ENCODE assay signal across 8 mouse cellular contexts in the genomic region with DNA sequence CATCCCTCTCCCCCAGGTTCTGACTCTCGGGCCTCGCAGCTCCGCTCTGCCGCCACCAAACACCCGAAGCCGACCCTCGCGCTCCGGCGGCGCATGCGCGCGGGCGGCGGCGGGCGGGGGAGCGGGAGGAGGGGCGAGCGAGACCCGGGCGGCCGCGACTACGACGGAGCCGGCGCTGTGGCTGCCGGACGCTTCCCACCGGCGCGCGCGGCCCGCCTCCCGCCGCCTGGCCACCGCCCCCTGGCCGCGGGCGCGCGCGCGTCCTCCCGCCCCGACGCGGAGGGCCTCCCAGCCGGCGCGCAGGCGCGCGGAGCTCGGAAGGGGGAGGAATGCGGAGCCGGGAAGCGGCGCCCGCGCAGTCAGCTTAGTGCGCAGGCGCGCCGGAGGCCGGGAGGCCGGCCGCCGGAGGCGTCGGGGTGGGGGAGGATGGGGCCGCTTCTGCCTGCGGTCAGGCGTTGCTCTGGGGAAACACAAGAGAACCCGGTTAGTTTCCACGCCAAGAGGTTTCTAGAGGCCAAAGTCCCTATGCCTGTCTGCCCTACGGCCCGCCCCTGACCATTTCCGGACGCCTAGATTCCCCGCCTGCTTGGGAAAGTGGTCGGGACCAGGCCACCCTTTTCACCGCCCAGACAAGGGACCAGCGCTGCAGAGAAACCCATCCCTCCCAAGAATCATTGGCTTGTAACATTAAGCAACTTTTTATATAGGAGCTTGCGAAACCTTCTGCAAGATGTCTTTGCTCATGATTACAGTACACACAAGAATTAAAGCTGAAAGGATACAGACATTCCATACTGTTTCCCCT. TPM values are rescaled to one million over a fixed set of nuclear protein-coding genes. Genes with fewer than 3 reads are reported as not detected.
A peak's percentile ranks its signal among the peaks of the same experiment; 100 is the strongest.
DNase-seq lines count a peak whose midpoint lies in the region; ATAC-seq and TF ChIP-seq lines count a peak whose summit lies in the region.

A gene (minus strand): TSS at position 190 of the 805 bp plus-strand sequence.

- peaks cover 23% of the 10 kb centered on the region for H3K4me1 ChIP-seq in heart, embryonic 11.5 days (ENCODE audit: control insufficient read depth, insufficient read depth, low read length)
- H3K4me1 ChIP-seq in kidney, embryonic 15.5 days, result peaks cover 48% of the 10 kb centered on the region
- H3K4me1 ChIP-seq in liver, embryonic 11.5 days (replicated peaks; ENCODE audit: control insufficient read depth, insufficient read depth, low read length), result peaks cover 27% of the 10 kb centered on the region

- WGBS in heart, embryonic 11.5 days (ENCODE audit: insufficient replicate concordance), result under 1% methylated on average over 67 of the region's 88 CpGs
- under 1% methylated on average over 80 of the region's 88 CpGs for WGBS in kidney, embryonic 15.5 days
- under 1% methylated on average over 82 of the region's 88 CpGs for WGBS in liver, embryonic 11.5 days

- TF ChIP-seq POLR2A in myocyte (IDR thresholded peaks at IDR 0.05; ENCODE audit: insufficient read length, low read depth), result peak; percentile 54

- H3ac ChIP-seq in myocyte (ENCODE audit: control insufficient read depth, insufficient read length), result peak within 1 kb of the TSS; percentile 98

- no peaks in the 10 kb centered on the region for H3K9me3 ChIP-seq in heart, embryonic 11.5 days (replicated peaks; ENCODE audit: control insufficient read depth, low read length)
- H3K9me3 ChIP-seq in kidney, embryonic 15.5 days (replicated peaks), result no peaks in the 10 kb centered on the region
- no peaks in the 10 kb centered on the region for H3K9me3 ChIP-seq in liver, embryonic 11.5 days (ENCODE audit: control insufficient read depth, low read length)

- ATAC-seq in erythroblast, adult 5-6 weeks (replicated peaks; ENCODE audit: low FRiP score, poor library complexity, severe bottlenecking), result peak; percentile 69
- peak; percentile 83 for ATAC-seq in heart, embryonic 11.5 days (replicated peaks; ENCODE audit: insufficient number of reproducible peaks, low FRiP score, low TSS enrichment)
- ATAC-seq in kidney, embryonic 15.5 days (replicated peaks; ENCODE audit: low FRiP score), result peak; percentile 89
- peak; percentile 85 for ATAC-seq in liver, embryonic 11.5 days (replicated peaks; ENCODE audit: low FRiP score)

- no peaks in the 10 kb centered on the region for H3K27me3 ChIP-seq in heart, embryonic 11.5 days (ENCODE audit: control insufficient read depth, insufficient read depth, low read length)
- H3K27me3 ChIP-seq in kidney, embryonic 15.5 days, result no peaks in the 10 kb centered on the region
- H3K27me3 ChIP-seq in liver, embryonic 11.5 days (replicated peaks; ENCODE audit: control insufficient read depth, insufficient read depth, low read length), result no peaks in the 10 kb centered on the region
- H3K27me3 ChIP-seq in myocyte (ENCODE audit: control insufficient read depth, insufficient read depth, insufficient read length), result no peaks in the 10 kb centered on the region

- DNase-seq in CD4-positive helper T cell, adult 2 months (ENCODE audit: low read depth, low spot score), result peak; percentile 96
- DNase-seq in brain, adult 2 months (ENCODE audit: low read depth, low spot score), result peak; percentile 97
- DNase-seq in liver, embryonic 11.5 days (ENCODE audit: low spot score), result peak; percentile 91
- peak; percentile 92 to 97 for DNase-seq in spleen, postnatal 4 days (ENCODE audit: low spot score in 2 of 2)

- peak within 1 kb of the TSS; percentile 94 for H3K4me2 ChIP-seq in heart, embryonic 11.5 days
- H3K4me2 ChIP-seq in kidney, embryonic 15.5 days, result peak within 1 kb of the TSS; percentile 92
- peak within 1 kb of the TSS; percentile 92 for H3K4me2 ChIP-seq in liver, embryonic 11.5 days
- peak within 1 kb of the TSS; percentile 97 for H3K4me2 ChIP-seq in myocyte (ENCODE audit: low read depth)

- H3K4me3 ChIP-seq in heart, embryonic 11.5 days (ENCODE audit: low read depth, low read length), result peak within 1 kb of the TSS; percentile 83
- H3K4me3 ChIP-seq in kidney, embryonic 15.5 days (replicated peaks), result peak within 1 kb of the TSS; percentile 86
- H3K4me3 ChIP-seq in liver, embryonic 11.5 days (ENCODE audit: low read depth, low read length), result peak within 1 kb of the TSS; percentile 97
- H3K4me3 ChIP-seq in myocyte, result peak within 1 kb of the TSS; percentile 89

- no peaks in the 10 kb centered on the region for H3K36me3 ChIP-seq in heart, embryonic 11.5 days (ENCODE audit: control insufficient read depth, insufficient read depth, low read length)
- H3K36me3 ChIP-seq in kidney, embryonic 15.5 days, result no peaks in the 10 kb centered on the region
- no peaks in the 10 kb centered on the region for H3K36me3 ChIP-seq in liver, embryonic 11.5 days (ENCODE audit: control insufficient read depth, insufficient read depth, low read length)
- no peaks in the 10 kb centered on the region for H3K36me3 ChIP-seq in myocyte (ENCODE audit: control insufficient read depth, insufficient read depth)

- H3K79me2 ChIP-seq in myocyte (ENCODE audit: control insufficient read depth, insufficient read depth), result peaks cover 42% of the 10 kb centered on the region

- H3K9ac ChIP-seq in heart, embryonic 11.5 days (ENCODE audit: low read depth, low read length), result peak within 1 kb of the TSS; percentile 88
- H3K9ac ChIP-seq in kidney, embryonic 15.5 days, result peak within 1 kb of the TSS; percentile 96
- peak within 1 kb of the TSS; percentile 93 for H3K9ac ChIP-seq in liver, embryonic 11.5 days (ENCODE audit: low read depth, low read length)

- peak within 1 kb of the TSS; percentile 98 for H3K27ac ChIP-seq in heart, embryonic 11.5 days (ENCODE audit: low read depth, low read length)
- H3K27ac ChIP-seq in kidney, embryonic 15.5 days, result peak within 1 kb of the TSS; percentile 100
- H3K27ac ChIP-seq in liver, embryonic 11.5 days (ENCODE audit: low read depth, low read length), result peak within 1 kb of the TSS; percentile 96

TF ChIP-seq in myocyte, 11 proteins besides CTCF, POLR2A, EP300 and RAD21:
- TF ChIP-seq TCF12 (IDR thresholded peaks at IDR 0.05; ENCODE audit: insufficient read depth, poor library complexity, severe bottlenecking), result no peak
- no peak for TF ChIP-seq E2F4 (IDR thresholded peaks at IDR 0.05; ENCODE audit: insufficient read depth)
- peak; percentile 84 for TF ChIP-seq CEBPB (IDR thresholded peaks at IDR 0.05; ENCODE audit: insufficient read depth, poor library complexity, severe bottlenecking)
- TF ChIP-seq MYOD1 (IDR thresholded peaks at IDR 0.05; ENCODE audit: control insufficient read depth in 1 of 3, insufficient read length in 2 of 3, low read depth in 2 of 3), result no peak
- TF ChIP-seq TCF3 (IDR thresholded peaks at IDR 0.05; ENCODE audit: insufficient read length, low read depth), result no peak
- TF ChIP-seq REST (IDR thresholded peaks at IDR 0.05; ENCODE audit: insufficient read depth, insufficient read length), result no peak
- no peak for TF ChIP-seq USF1 (IDR thresholded peaks at IDR 0.05; ENCODE audit: low read depth)
- no peak for TF ChIP-seq MAX (IDR thresholded peaks at IDR 0.05; ENCODE audit: low read depth)
- TF ChIP-seq POLR2AphosphoS2 (IDR thresholded peaks at IDR 0.05; ENCODE audit: insufficient read length, low read depth), result peak; percentile 49
- peak in 1 of 3 experiments; percentile 4 for TF ChIP-seq MYOG (IDR thresholded peaks at IDR 0.05; ENCODE audit: control insufficient read depth in 1 of 3, insufficient read depth in 1 of 3, insufficient read length in 2 of 3, low read depth in 2 of 3)
- peak; percentile 18 for TF ChIP-seq SRF (IDR thresholded peaks at IDR 0.05; ENCODE audit: control insufficient read depth, insufficient read length, low read depth)
TF ChIP-seq in myocyte: peak in this region for 4.

RNA-seq across cellular contexts. Expression of the gene that starts here (rescaled TPM):
- total RNA-seq in erythroblast, adult 5-6 weeks (2015; ENCODE audit: low replicate concordance), result 38.0 and 60.7 TPM in 2 replicates
- 35.6 and 63.0 TPM in 2 replicates for total RNA-seq in erythroblast, adult 5-6 weeks (2017; ENCODE audit: low replicate concordance)
- 7.5 TPM in 2 replicates for polyA plus RNA-seq in heart, embryonic 11.5 days (2014; fragmentation: Nextera tagmentation; extraction: Ambion mirVana)
- polyA plus RNA-seq in kidney, embryonic 15.5 days (2015; fragmentation: Nextera tagmentation; extraction: Ambion mirVana), result 10.3 and 11.1 TPM in 2 replicates
- 9.1 and 10.4 TPM in 2 replicates for polyA plus RNA-seq in liver, embryonic 11.5 days (2014; fragmentation: Nextera tagmentation; extraction: Ambion mirVana)
- 11.7 TPM for polyA plus RNA-seq in myocyte (2012; fragmentation: generic; extraction: Trizol)

Comparison
In these comparisons a context has a peak if more than half of its experiments do, and no peak if none do; other contexts are left out.
1. Peak in every context shown above with its lines: DNase-seq, ATAC-seq, H3K4me3 ChIP-seq and H3K27ac ChIP-seq.